Mouse (Mus musculus) macrophage (primary cell): ENCODE data around the gene Epha6. TPM values are rescaled to one million over a fixed set of nuclear protein-coding genes. Genes with fewer than 3 reads are reported as not detected.

Experiments used
- H3K27ac ChIP-seq: fragments of 350-480 bp; formaldehyde crosslinking; 2 replicates; pipeline ENCODE4 v1.9.0; 2021
- H3K36me3 ChIP-seq: fragments of 350-480 bp; formaldehyde crosslinking; 2 replicates; pipeline ENCODE4 v1.9.0; 2021; ENCODE audit errors: inconsistent target
- H3K4me3 ChIP-seq: fragments of 350-480 bp; formaldehyde crosslinking; 2 replicates; pipeline ENCODE4 v1.9.0; 2021; ENCODE audit errors: inconsistent target
- H3K79me2 ChIP-seq: fragments of 350-480 bp; formaldehyde crosslinking; 2 replicates; pipeline ENCODE4 v1.9.0; 2021; ENCODE audit errors: inconsistent target
- WGBS: methylation state at CpG from one replicate; pipeline ENCODE4 v1.1.7; 2026; ENCODE audit warnings: inconsistent platforms; ENCODE audit not compliant: missing documents; 5-methylcytosine and 5-hydroxymethylcytosine counted together
- polyA plus RNA-seq: library from polyadenylated mRNA; stranded (reverse); fragments of 250-400 nt; gene quantifications from 3 replicates; pipeline ENCODE4 v1.2.4, GENCODE M21; 2018; ENCODE audit warnings: inconsistent platforms
- total RNA-seq, 78 experiments: library from RNA; depleted of rRNA; stranded (reverse); fragments of 250-400 nt; gene quantifications; 1 replicate in 9 of 78; 2 replicates in 24 of 78; 3 replicates in 43 of 78; 4 replicates in 2 of 78; pipeline ENCODE4 v1.2.4; 2018; ENCODE audit warnings: inconsistent platforms in 56 of 78

Epha6 gene
- total RNA-seq (2018; cell fraction: chromatin; rRNA removed): not detected
- total RNA-seq (2018; cell fraction: cytosol; rRNA removed): not detected
- total RNA-seq (2018; cell fraction: nucleus; rRNA removed): not detected
- polyA plus RNA-seq: not detected in 3 replicates

DNA sequence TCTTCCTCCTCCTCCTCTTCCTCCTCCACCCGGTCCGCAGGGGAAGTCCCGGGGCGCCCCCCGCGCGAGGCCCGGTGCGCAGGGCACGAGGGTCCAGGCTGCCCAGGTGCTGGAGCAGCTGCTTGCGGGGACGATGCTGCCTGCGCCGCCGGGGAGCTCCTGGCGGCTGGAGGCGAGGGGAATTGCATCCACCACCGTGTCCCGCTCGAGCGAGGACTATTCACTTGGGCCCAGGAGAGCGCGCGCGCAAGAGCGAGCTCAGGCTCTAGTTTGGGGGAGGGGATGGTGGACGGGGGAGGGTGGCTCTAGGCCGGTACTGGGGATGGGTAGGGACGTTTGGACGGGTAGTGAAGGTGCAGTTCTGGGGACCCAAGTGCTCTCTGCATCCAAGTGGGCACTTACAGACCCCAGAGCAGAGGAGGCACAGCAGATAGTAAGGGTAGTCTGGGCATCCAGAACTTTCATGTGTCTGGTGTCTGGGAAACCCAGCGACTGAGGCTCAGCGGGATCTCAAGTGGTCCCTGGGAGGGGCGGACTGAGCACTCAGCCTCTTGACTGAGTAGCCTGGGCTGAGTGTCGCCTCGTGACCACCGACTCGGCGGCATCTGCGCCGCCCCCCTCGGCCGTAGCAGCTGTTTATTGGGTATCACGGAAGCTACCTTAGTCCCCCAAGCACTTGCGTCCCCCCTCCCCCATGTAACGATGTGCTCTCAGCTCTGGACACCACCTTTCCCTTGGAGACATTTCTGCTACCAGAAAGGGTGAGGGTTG is at the start of gene Epha6:
Gene Epha6, minus strand, starts transcription at position 471 of the 771 bp plus-strand sequence.
- WGBS: 7% methylated on average over 39 of the region's 45 CpGs
- no peak within 1 kb of the TSS for H3K27ac ChIP-seq
- no peak within 1 kb of the TSS for H3K4me3 ChIP-seq

DNA sequence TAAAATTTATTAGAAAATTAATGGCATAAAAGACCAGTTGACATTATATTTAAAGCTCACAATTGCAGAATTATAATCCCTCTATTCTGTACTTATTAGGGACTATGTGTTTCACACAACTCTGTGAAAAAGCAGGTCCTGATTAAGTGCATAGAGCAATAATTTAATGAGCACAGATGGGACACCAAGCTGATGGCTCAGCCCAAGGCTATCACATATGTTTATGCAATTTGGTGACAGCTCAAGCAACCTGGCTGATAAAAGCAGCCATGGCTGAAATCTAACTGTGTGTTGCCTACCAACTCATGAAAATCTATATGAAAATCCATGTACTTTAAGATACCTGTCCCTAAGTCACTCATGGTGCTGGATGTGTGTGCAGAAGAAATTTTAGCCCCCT is 46.4 kb upstream of the Epha6 start:
- H3K79me2 ChIP-seq: no peaks in the 10 kb centered on the region
- no peaks in the 10 kb centered on the region for H3K36me3 ChIP-seq
- H3K27ac ChIP-seq: no peak overlapping the region
- H3K4me3 ChIP-seq: no peak overlapping the region

More for the DNA sequence above, at the start of gene Epha6:
- Histone ChIP-seq H3K36me3 (no peaks in the 10 kb centered on the region), H3K79me2 (no peaks in the 10 kb centered on the region)

DNA sequence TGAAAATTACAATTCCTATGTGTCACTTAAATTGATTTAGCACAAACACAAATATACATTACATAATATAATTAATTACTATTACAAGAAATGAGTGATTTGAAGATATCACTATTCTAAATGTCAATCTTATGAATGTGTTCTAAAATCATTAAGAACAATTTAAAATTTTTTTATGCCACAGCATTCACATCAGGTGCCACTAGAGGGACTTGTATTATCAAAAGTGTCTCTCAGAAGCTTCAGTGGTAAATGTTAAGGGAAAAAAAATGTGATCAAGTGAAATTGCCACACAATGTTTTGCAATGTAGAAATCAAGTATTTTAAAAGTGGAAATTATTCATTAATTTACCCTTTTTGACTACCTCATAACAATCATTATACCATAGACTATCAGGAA is 22.8 kb upstream of the Epha6 start:
- Histone ChIP-seq H3K36me3 (no peaks in the 10 kb centered on the region), H3K4me3 (no peak overlapping the region), H3K27ac (no peak overlapping the region), H3K79me2 (no peaks in the 10 kb centered on the region)

DNA sequence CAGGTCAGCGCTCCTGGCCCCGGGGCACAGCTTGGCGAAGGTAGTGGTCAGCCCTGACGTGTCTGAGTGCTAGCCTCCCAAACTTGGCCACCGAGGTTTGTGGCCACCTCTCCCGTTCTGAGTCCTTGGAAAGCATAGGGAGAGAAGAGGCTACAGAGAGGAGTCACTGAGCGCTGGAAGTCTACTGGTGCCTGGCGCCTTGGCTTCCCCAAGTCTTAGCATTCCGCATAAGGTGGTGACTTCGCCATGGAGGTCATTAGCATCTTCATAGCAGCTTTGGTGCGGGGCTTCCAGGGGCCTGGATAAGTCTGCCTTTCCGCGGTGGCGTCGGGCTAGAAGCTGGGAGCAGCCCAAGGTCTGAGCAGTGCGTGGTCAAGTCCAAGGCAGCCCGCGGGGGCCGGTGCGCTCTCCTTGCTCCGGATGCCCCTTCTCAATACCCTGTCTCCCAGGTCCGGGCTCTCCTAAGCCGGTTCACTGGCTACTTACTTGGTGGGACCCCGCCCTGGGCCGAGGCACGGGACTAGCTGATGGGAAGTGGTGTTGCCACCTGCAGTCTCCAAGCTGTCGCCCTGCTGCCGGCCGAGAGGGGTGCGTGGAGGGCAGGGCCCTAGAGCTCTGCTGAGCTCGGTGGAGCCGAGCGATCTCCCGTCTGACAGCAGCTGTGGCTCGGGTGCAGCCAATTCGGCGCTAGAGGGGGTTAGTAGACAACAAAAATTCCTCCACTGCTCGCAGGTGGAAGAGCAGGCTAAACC is 677 bp upstream of the Epha6 start:
- Histone ChIP-seq H3K4me3 (no peak overlapping the region), H3K36me3 (no peaks in the 10 kb centered on the region), H3K79me2 (no peaks in the 10 kb centered on the region), H3K27ac (no peak overlapping the region)
- 4% methylated on average over 37 of the region's 38 CpGs for WGBS

DNA sequence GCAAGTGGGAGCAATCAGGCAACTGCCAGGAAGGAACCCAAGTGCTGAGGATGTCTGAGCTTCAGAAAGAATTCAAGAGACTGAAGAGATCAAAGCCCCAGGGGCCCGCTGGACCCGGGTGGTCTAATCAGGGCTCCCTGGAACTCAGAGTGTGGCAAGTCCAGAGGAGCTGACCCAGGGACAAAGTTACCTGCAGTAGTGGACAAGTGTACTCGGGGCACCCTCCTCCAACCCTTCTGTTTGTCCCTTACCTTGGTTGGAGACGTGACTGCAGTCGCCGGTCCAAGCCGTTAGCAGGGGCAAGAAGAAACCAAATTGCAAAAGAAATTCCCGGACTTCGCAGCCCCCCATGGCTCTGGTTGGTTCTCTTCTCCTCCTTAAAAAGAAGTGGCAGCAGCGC is 718 bp downstream of the Epha6 start:
- no peak overlapping the region for H3K27ac ChIP-seq
- H3K36me3 ChIP-seq: no peaks in the 10 kb centered on the region
- 4% methylated on average over 10 of the region's 10 CpGs for WGBS
- H3K79me2 ChIP-seq: no peaks in the 10 kb centered on the region
- H3K4me3 ChIP-seq: no peak overlapping the region

DNA sequence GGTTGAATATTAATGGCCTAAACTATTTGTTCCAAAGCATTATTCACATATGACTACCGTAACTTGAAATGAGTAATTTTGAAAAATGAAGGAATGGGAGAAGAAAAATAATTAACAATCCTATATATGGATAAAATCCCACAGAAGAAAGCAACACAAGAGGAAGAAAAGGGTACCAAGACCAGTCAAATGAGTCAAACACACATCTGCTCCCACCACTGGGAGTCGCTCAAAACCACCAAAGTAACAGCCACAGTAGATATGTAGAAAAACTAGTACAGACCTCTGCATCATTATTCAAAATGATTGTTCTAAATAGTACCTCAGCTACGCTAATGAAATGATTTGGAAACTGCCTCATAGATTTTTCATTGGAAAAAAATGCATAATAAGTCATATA is 20.0 kb downstream of the Epha6 start:
- WGBS: 84% methylated on average over 3 of the region's 3 CpGs
- no peaks in the 10 kb centered on the region for H3K79me2 ChIP-seq

DNA sequence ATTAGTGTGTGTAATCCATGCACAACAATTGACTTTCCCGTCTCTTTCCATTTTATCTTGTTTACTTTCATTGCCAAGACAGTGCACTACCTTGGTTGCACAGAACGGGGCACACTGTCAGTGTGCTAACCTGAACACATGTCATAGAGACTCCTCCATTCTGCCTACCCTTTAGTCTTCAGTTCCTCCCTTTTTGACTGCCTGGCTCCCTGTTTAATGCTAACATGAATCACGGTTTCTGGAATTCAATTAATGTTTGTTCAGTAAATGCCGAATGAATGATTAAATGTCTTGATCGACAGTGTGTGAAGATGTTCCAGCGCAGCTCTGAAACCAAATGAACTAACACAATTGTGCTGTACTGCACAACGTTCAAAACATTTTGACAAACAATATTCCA is 20.6 kb downstream of the Epha6 start:
- WGBS: 85% methylated on average over 7 of the region's 7 CpGs
- Histone ChIP-seq H3K27ac (no peak overlapping the region), H3K4me3 (no peak overlapping the region), H3K36me3 (no peaks in the 10 kb centered on the region), H3K79me2 (no peaks in the 10 kb centered on the region)

More for the DNA sequence above, 20.0 kb downstream of the Epha6 start:
- H3K27ac ChIP-seq: no peak overlapping the region
- no peaks in the 10 kb centered on the region for H3K36me3 ChIP-seq
- no peak overlapping the region for H3K4me3 ChIP-seq

DNA sequence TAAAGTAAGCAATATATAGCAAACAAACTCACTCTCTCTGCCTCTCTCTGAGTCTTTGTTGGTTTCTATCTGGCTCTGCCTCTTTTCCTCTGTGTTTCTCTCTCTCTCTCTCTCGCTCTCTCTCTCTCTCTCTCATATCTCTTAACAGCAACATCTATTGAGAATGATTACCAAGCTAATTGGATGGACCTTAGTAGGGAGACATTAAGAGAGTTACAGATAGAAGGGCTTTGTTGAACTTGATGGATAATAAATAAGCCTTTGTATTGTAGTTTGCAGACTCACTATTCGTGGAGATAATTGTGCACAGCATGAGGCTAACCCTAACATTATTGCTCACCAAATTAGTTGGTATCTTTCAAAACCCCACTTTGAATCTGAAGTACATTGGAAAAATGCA is 34.8 kb downstream of the Epha6 start:
- no peaks in the 10 kb centered on the region for H3K79me2 ChIP-seq
- no peak overlapping the region for H3K27ac ChIP-seq
- WGBS: 56% methylated on average over 2 of the region's 2 CpGs
- no peak overlapping the region for H3K4me3 ChIP-seq
- no peaks in the 10 kb centered on the region for H3K36me3 ChIP-seq

DNA sequence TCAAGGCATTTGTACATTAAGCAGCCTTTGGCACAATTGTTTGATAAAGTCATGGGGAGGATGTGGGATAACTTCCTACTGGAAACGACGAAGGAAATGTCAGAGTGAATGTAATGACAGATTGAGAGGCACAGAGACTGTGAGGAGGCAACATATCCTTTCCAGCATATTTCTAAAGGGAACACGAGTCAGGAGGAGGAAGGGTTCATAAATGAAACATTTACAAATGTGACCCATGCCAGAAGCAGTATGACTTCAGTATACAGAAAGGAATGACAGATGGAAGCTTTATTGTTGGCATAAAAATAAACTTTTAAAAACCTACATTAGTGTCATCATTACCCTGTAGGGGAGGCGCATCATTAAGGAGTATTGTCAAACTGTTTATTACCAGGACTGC is 60.9 kb downstream of the Epha6 start:
- WGBS: 45% methylated on average over 4 of the region's 4 CpGs
- Histone ChIP-seq H3K4me3 (no peak overlapping the region), H3K27ac (no peak overlapping the region), H3K36me3 (no peaks in the 10 kb centered on the region), H3K79me2 (no peaks in the 10 kb centered on the region)

DNA sequence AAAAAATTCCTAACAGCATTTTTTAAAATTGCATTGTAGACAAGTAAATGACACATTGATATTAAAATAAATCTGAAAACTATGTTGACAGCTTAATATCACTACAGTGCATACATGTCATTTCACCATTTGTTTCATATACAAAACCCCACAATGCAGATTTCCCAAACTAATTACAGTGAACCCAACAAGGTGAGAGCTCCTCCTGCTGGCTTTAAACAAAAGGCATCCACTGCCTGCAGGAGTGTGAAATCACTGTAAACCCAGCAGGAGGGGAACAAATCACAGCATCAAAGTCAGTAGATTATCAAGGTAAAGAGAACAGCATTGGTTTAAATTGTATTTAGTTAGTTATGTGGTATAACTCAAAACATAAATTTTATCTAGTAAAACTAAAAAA is 67.1 kb downstream of the Epha6 start:
- H3K27ac ChIP-seq: no peak overlapping the region

DNA sequence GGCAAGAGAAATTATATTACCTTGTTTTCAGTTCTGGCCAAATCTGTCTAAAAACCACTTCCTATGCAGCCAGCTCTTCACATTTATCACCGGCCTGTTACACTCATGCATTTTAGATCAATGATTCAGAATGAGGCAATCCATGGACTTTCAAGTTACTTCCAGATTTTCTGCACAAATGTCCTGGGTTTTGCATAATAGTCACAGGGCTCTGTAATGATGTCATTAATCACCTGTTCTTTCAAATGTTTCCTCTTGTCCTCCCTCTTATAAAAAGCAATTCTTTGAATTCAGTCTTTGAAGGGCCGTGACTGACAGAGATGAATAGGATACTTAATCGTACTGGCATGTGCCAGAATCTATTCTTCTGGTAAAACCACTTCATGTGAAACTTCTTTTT is 95.6 kb downstream of the Epha6 start:
- no peaks in the 10 kb centered on the region for H3K36me3 ChIP-seq
- H3K4me3 ChIP-seq: no peak overlapping the region
- WGBS: 88% methylated on average over 3 of the region's 3 CpGs
- no peak overlapping the region for H3K27ac ChIP-seq
- H3K79me2 ChIP-seq: no peaks in the 10 kb centered on the region

More for the DNA sequence above, 67.1 kb downstream of the Epha6 start:
- Histone ChIP-seq H3K36me3 (no peaks in the 10 kb centered on the region), H3K4me3 (no peak overlapping the region), H3K79me2 (no peaks in the 10 kb centered on the region)

DNA sequence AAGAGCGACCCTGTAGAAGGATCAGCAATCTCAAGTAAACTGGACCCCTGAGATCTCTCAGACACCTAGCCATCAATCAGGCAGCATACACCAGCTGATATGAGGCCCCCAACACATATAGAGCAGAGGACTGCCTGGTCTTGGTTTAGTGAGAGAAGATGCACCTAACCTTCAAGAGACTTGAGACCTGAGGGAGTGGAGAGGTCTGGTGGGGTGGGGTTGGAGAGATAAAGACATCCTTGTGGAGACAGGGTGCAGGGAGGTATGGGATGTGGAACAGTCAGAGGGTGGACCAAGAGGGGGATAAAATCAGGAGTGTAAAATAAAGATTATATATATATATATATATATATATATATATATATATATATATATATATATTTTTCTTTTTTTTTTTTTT is 105.8 kb downstream of the Epha6 start:
- Histone ChIP-seq H3K36me3 (no peaks in the 10 kb centered on the region), H3K4me3 (no peak overlapping the region)
- 94% methylated on average over 1 of the region's 1 CpGs for WGBS

DNA sequence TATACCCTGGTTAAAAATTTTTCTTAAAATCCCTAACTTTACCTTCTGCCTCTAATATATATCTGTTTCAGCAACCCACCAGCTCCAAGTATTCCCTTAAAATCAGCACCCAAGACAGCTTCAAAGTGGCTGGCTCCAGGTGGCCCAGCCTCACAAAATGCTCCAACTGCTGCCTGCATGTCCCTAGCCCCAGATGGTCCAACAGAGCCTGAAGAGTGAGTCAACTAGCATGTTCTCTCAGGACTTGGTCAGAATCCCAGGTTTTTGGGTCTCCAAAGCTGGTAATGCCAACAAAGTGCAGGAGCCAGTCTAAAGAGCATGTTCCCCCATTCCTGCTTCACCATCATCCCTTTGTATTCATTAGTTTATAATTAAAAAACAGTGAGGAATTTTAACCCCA is 129.6 kb downstream of the Epha6 start:
- H3K79me2 ChIP-seq: no peaks in the 10 kb centered on the region
- no peak overlapping the region for H3K27ac ChIP-seq
- no peak overlapping the region for H3K4me3 ChIP-seq
- H3K36me3 ChIP-seq: no peaks in the 10 kb centered on the region

More for the DNA sequence above, 105.8 kb downstream of the Epha6 start:
- Histone ChIP-seq H3K79me2 (no peaks in the 10 kb centered on the region), H3K27ac (no peak overlapping the region)

DNA sequence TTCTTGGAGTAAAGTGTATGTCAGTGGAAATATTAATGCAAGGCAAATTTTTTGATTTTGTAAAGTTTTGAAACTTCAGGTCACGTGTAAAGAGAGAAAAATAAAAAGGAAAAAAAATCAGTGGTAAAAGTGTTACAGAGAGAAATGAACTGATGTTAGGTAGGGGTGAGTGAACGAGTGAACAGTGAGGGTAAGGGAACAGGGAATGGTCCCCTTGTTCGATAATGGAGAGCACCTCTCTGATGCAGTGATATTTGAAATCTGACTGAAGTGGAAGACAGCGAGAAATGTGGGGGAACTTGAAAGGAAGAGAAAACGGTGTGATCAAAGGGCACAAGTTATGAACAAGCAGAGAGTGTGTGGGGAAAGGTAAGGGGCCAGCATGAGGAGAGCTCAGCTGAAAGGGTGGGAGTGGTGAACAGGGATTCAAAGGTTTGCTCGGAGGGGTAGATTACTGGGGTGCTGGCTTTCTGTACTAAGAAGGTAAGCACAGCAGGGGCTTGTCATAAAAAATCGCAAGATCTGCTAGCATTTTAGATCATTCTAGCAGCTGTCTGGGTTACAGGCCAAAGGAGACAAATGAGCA is 137.0 kb downstream of the Epha6 start:
- WGBS: 66% methylated on average over 6 of the region's 7 CpGs

DNA sequence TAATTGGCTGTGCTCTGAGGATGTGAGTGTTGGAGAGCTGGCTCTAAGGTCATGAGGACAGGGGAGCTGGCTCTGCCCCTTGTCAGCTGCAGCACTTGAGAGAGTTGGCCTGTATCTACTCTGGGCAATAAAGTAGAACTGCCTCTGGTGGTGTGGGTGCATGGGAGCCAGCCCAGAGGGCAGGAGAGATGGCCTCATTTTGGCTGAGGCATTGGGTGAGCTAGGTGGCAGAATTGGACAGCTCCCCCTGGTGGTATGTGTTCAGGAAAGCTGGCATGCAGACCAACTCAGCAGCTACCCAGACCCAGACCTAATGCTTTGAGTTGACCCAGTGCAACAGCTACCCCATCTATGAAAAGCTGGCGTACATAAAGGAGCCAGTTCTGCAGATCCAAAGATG is 170.0 kb downstream of the Epha6 start:
- Histone ChIP-seq H3K79me2 (no peaks in the 10 kb centered on the region), H3K4me3 (no peak overlapping the region), H3K36me3 (no peaks in the 10 kb centered on the region), H3K27ac (no peak overlapping the region)
- WGBS: 74% methylated on average over 1 of the region's 1 CpGs

More for the DNA sequence above, 137.0 kb downstream of the Epha6 start:
- Histone ChIP-seq H3K36me3 (no peaks in the 10 kb centered on the region), H3K27ac (no peak overlapping the region), H3K79me2 (no peaks in the 10 kb centered on the region), H3K4me3 (no peak overlapping the region)
